Mouse (Mus musculus) CD4-positive helper T cell, adult 2 months (primary cell): ENCODE measurements around the gene Trim67.

Experiments used
- DNase-seq: peaks from one replicate; pipeline ENCODE4 v3.0.0-alpha.2; 2012; ENCODE audit warnings: low read depth, missing footprints, low spot score

The Trim67 gene

GRCm38 (mm10) chr8:124793661-124794485 lies 981 bp downstream of the Trim67 start:
- no peak for DNase-seq

GRCm38 (mm10) chr8:124794486-124794780 lies 1.5 kb downstream of the Trim67 start:
- peak; percentile 22 for DNase-seq

GRCm38 (mm10) chr8:124795781-124796488 lies 3.0 kb downstream of the Trim67 start:
- DNase-seq: no peak

- DNase-seq: no peak
Measured at GRCm38 (mm10) chr8:124800542-124800941, 7.7 kb downstream of the Trim67 start.

GRCm38 (mm10) chr8:124803824-124804702 lies 11.2 kb downstream of the Trim67 start:
- no peak for DNase-seq

GRCm38 (mm10) chr8:124805990-124806389 lies 13.1 kb downstream of the Trim67 start:
- DNase-seq: no peak

- DNase-seq: no peak
Measured at GRCm38 (mm10) chr8:124809419-124809818, 16.5 kb downstream of the Trim67 start.

GRCm38 (mm10) chr8:124810056-124810610 lies 17.2 kb downstream of the Trim67 start:
- DNase-seq: no peak

GRCm38 (mm10) chr8:124810689-124811394 lies 17.9 kb downstream of the Trim67 start:
- no peak for DNase-seq

- no peak for DNase-seq
Measured at GRCm38 (mm10) chr8:124813326-124813725, 20.4 kb downstream of the Trim67 start.

GRCm38 (mm10) chr8:124815870-124816269 lies 23.0 kb downstream of the Trim67 start:
- no peak for DNase-seq

GRCm38 (mm10) chr8:124816866-124817265 lies 24.0 kb downstream of the Trim67 start:
- no peak for DNase-seq

- no peak for DNase-seq
Measured at GRCm38 (mm10) chr8:124817361-124817760, 24.5 kb downstream of the Trim67 start.

- DNase-seq: no peak
Measured at GRCm38 (mm10) chr8:124819612-124820115, 26.8 kb downstream of the Trim67 start.

GRCm38 (mm10) chr8:124820125-124820524 lies 27.2 kb downstream of the Trim67 start:
- no peak for DNase-seq

- DNase-seq: no peak
Measured at GRCm38 (mm10) chr8:124823497-124823896, 30.6 kb downstream of the Trim67 start.

GRCm38 (mm10) chr8:124826658-124827057 lies 33.8 kb downstream of the Trim67 start:
- no peak for DNase-seq

- DNase-seq: peak; percentile 37
Measured at GRCm38 (mm10) chr8:124827387-124827786, 34.5 kb downstream of the Trim67 start.

- no peak for DNase-seq
Measured at GRCm38 (mm10) chr8:124828561-124829240, 35.8 kb downstream of the Trim67 start.

- DNase-seq: no peak
Measured at GRCm38 (mm10) chr8:124830050-124830449, 37.2 kb downstream of the Trim67 start.
